Mouse (Mus musculus) midbrain, embryonic 16.5 days (tissue): ENCODE results near the gene Minos1. TPM values are rescaled to one million over a fixed set of nuclear protein-coding genes. Genes with fewer than 3 reads are reported as not detected.

ENCODE experiments used
- ATAC-seq: fragments of 200-750 bp; cut with Nextera tagmentation; 2 replicates; pipeline ENCODE4 v1.8.0; 2017; ENCODE audit warnings: moderate TSS enrichment
- H3K27ac ChIP-seq: fragments of 300-500 bp; sonication (generic); 2 replicates; pipeline ENCODE4 v1.5.1; 2014; ENCODE audit warnings: mild to moderate bottlenecking, low read length, mixed read lengths
- H3K27me3 ChIP-seq: fragments of 300-500 bp; sonication (generic); 2 replicates; pipeline ENCODE4 v1.6.1; 2014; ENCODE audit warnings: low read depth, low read length, mixed read lengths; ENCODE audit not compliant: control insufficient read depth, insufficient read depth
- H3K36me3 ChIP-seq: fragments of 300-500 bp; sonication (generic); 2 replicates; pipeline ENCODE4 v1.6.1; 2014; ENCODE audit warnings: mild to moderate bottlenecking, low read length, moderate library complexity, mixed read lengths; ENCODE audit not compliant: control insufficient read depth, insufficient read depth
- H3K4me1 ChIP-seq: fragments of 300-500 bp; sonication (generic); 2 replicates; pipeline ENCODE4 v1.6.1; 2014; ENCODE audit warnings: mild to moderate bottlenecking, low read length, mixed read lengths; ENCODE audit not compliant: control insufficient read depth, insufficient read depth
- H3K4me2 ChIP-seq: fragments of 300-500 bp; sonication (generic); 2 replicates; pipeline ENCODE4 v1.6.1; 2014; ENCODE audit warnings: mild to moderate bottlenecking, low read length, mixed read lengths
- H3K4me3 ChIP-seq: fragments of 300-500 bp; sonication (generic); 2 replicates; pipeline ENCODE4 v1.5.1; 2014; ENCODE audit warnings: low read depth, mild to moderate bottlenecking, low read length, moderate library complexity, mixed read lengths
- H3K9ac ChIP-seq: fragments of 300-500 bp; sonication (generic); 2 replicates; pipeline ENCODE4 v1.6.1; 2014; ENCODE audit warnings: low read depth, low read length, mixed read lengths
- H3K9me3 ChIP-seq: fragments of 300-500 bp; sonication (generic); replicated peaks from 2 replicates; pipeline ENCODE4 v1.6.1; 2014; ENCODE audit warnings: mild to moderate bottlenecking, low read length, mixed read lengths; ENCODE audit not compliant: control insufficient read depth, poor library complexity, severe bottlenecking
- WGBS: fragments of 180-500 bp; shearing (Covaris S2); extraction: QIAGEN DNeasy Blood & Tissue Kit; methylation state at CpG from one replicate; pipeline ENCODE4 v1.1.7; 2014; 5-methylcytosine and 5-hydroxymethylcytosine counted together
- polyA plus RNA-seq: library from polyadenylated mRNA; unstranded; fragments of >200 nt; fragmentation: Nextera tagmentation; extraction: Ambion mirVana; gene quantifications from 2 replicates; pipeline ENCODE4 v1.2.1, GENCODE M21; 2015

Minos1 gene
- polyA plus RNA-seq, 1 experiment from 2014 or later = 343 TPM

DNA sequence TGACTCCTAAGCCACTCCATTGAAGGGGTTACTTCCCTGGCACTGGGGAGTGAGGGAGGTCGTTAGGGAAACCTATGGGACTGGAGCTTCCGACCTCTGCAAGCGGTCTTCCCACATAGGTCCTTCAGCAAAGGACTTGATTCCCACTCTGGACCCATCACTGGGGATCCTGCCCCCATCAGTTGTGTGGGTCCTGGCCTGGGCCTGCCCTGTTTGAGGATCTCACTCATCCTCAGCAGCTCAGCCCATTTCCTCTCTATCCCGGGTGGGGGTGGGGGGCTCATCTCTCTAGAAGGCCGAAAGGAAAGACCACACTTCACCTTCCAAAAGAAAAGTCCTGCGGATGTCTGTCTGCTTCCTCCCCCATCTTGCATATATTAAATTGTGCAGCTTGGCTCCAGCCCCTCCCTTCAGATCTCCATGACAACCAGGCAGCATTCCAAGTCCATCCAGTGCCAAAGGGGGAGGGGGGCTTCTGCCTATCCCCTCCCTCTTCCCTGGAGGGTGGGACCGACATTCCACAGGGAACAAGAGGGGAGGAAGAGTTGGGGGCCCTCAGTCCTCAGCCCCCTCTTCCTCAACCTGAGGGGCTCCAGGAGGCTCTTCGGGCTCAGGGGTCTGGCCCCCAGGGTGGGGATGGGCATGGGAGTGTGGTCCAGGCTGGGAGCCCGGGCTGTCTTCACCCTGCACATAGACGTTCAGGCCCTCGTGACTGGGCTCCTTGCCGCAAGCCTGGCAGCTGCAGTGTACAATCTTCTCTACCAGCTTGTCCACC is 47.9 kb downstream of the Minos1 start:
- no peak overlapping the region for H3K4me3 ChIP-seq
- no peaks in the 10 kb centered on the region for H3K36me3 ChIP-seq
- peak overlapping the region; percentile 53 for H3K4me2 ChIP-seq
- H3K4me1 ChIP-seq = peaks cover 20% of the 10 kb centered on the region
- H3K9me3 ChIP-seq = no peaks in the 10 kb centered on the region
- WGBS = 21% methylated on average over 12 of the region's 12 CpGs
- no peaks in the 10 kb centered on the region for H3K27me3 ChIP-seq
- H3K9ac ChIP-seq = peak overlapping the region; percentile 49
- H3K27ac ChIP-seq = peak overlapping the region; percentile 43; the same call in 1 of the 2 replicates
- ATAC-seq = peak; percentile 71

DNA sequence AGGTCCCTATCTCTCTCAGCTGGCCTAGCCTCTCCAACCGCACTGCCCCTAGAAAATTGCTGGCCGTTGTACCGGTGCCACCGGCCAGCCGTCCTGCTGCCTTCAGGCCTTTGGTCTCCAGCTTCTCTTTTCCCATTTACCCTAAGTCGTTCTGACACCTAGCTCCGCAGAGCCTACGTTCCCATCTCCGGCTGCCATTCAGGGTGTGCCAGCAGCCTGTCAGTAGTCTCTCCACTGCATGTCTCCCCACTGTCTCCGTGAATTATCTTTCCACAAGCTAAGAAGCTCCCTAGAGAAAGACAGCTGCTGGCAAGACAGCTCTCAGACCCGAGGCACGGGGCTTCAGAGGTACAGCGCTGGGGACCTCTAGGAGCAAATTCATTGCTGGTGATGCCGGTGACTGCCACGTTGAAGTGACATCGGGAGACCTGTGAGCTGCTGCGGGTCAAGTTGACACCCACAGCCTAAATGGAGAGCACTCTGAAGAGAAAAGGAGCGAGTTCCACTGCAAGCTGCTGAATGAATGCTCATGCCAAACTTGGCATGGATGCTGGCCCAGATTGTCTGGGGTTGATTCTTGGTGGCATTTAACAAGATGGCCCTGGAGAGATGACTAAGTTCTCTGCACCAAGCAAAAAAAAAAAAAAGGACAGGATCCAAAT is 49.5 kb downstream of the Minos1 start:
- 61% methylated on average over 18 of the region's 18 CpGs for WGBS
- H3K9me3 ChIP-seq = no peaks in the 10 kb centered on the region
- peaks cover 20% of the 10 kb centered on the region for H3K4me1 ChIP-seq
- no peak overlapping the region for H3K4me2 ChIP-seq
- H3K9ac ChIP-seq = no peak overlapping the region
- peaks cover 12% of the 10 kb centered on the region for H3K27me3 ChIP-seq
- H3K36me3 ChIP-seq = no peaks in the 10 kb centered on the region
- no peak overlapping the region for H3K4me3 ChIP-seq
- ATAC-seq = no peak
- H3K27ac ChIP-seq = peak overlapping the region; percentile 30; the same call in 1 of the 2 replicates

DNA sequence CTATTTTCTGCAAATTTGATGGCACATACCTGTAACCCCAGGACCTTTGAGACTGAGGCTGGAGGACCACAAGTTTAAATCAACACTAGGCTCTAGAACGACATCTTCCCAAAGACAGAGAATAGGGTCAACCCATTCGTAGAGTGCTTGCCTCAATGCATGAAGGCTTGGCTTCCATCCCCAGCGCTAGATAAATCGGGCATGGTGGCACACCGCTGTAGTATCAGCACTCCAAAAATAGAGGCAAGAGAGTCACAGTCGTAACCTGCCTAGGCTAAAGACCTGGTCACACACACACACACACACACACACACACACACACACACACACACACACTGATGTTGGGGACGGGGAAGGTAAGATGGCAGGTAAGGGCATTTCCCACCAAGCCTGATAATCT is 50.7 kb downstream of the Minos1 start:
- Histone ChIP-seq H3K27me3 (peaks cover 22% of the 10 kb centered on the region), H3K4me3 (no peak overlapping the region), H3K4me2 (no peak overlapping the region), H3K9ac (no peak overlapping the region), H3K9me3 (no peaks in the 10 kb centered on the region), H3K4me1 (peaks cover 23% of the 10 kb centered on the region), H3K27ac (no peak overlapping the region), H3K36me3 (no peaks in the 10 kb centered on the region)
- ATAC-seq = no peak
- 94% methylated on average over 7 of the region's 7 CpGs for WGBS

DNA sequence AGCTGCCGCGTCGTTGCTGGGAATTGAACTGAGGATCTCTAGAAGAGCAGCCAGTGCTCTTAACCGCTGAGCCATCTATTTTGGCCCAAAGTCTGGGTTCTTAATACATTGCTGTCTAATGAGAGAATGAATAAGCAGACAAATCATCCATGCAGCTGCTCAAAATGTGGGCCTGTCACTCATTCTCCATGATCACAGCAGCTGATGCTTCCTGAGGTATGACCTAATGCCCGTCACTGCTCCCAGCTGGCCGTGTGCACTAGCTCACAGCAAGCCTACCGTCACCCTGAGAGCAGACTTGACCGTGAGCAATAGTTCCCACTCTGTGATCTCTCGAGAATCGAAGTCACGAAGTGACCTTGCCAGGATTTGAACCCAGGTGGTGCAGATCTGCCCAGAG is 51.5 kb downstream of the Minos1 start:
- Histone ChIP-seq H3K4me2 (no peak overlapping the region), H3K9me3 (no peaks in the 10 kb centered on the region), H3K9ac (no peak overlapping the region), H3K27me3 (peaks cover 28% of the 10 kb centered on the region), H3K36me3 (no peaks in the 10 kb centered on the region), H3K27ac (no peak overlapping the region), H3K4me3 (no peak overlapping the region), H3K4me1 (peaks cover 29% of the 10 kb centered on the region)
- 66% methylated on average over 11 of the region's 11 CpGs for WGBS
- no peak for ATAC-seq

DNA sequence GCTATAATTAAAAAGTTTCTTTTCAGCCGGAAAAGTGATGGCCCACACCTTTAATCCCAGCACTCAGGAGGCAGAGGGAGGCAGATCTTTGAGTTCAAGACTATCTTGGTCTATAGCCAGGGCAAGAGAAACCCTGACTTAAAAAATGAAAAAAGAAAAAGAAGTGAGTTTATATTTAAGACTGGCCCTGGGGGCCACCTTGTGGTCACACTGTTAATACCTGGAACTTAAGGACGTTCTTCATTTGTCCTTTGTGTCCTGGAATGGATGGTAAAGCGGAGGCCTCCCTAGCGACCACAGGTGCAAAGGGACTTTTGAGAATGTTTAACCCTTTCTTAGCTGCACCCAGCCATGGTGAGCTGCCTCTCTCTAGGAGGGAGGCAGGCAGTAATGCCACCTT is 52.2 kb downstream of the Minos1 start:
- Histone ChIP-seq H3K36me3 (no peaks in the 10 kb centered on the region), H3K27me3 (peaks cover 35% of the 10 kb centered on the region), H3K4me2 (no peak overlapping the region), H3K4me3 (no peak overlapping the region), H3K9me3 (no peaks in the 10 kb centered on the region), H3K9ac (no peak overlapping the region), H3K27ac (no peak overlapping the region), H3K4me1 (peaks cover 33% of the 10 kb centered on the region)
- no peak for ATAC-seq
- WGBS = 13% methylated on average over 4 of the region's 4 CpGs

DNA sequence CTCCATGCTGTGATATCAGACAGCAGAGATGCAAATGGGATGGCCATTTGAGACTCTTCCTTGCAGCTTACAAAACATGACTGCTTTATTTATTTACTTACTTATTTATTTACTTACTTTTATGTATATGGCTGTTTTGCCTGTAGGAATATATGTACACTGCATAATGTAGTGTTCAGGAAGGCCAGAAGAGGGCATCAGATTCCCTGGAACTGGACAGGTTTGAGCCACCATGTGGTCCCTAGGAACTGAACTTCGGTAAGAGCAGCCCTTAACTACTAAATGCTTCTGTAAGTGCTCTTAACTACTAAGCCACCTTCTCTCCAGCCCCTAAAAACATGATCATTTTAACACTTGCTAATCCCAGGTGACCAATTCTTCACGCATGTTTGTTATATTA is 52.6 kb downstream of the Minos1 start:
- Histone ChIP-seq H3K27me3 (peaks cover 39% of the 10 kb centered on the region), H3K4me2 (no peak overlapping the region), H3K36me3 (no peaks in the 10 kb centered on the region), H3K4me1 (peaks cover 30% of the 10 kb centered on the region), H3K4me3 (no peak overlapping the region), H3K27ac (no peak overlapping the region), H3K9ac (no peak overlapping the region), H3K9me3 (no peaks in the 10 kb centered on the region)
- no peak for ATAC-seq
- WGBS = 36% methylated on average over 2 of the region's 2 CpGs

DNA sequence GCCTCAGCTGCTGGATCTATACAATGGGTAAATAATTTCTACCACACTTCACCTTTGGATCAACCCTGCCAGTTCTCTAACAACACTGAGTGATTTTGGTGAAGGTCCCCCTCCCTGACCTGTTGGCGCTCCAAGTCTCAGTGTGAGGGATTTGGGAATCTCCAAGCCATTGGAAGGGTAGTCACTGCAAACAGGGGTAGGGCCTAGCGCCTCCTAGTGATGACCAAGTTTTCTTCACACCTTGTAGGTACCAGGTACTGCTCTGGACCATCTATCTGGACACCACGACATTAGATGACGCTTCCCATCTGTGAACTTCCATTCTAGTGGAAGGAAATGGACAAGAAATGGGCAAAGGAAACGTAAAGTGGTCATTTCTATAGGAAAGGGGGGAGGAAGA is 55.0 kb downstream of the Minos1 start:
- H3K9me3 ChIP-seq = no peaks in the 10 kb centered on the region
- 21% methylated on average over 5 of the region's 5 CpGs for WGBS
- H3K9ac ChIP-seq = no peak overlapping the region
- no peaks in the 10 kb centered on the region for H3K36me3 ChIP-seq
- H3K4me1 ChIP-seq = peaks cover 13% of the 10 kb centered on the region
- H3K4me3 ChIP-seq = peak overlapping the region; percentile 61
- H3K27me3 ChIP-seq = peaks cover 49% of the 10 kb centered on the region
- H3K27ac ChIP-seq = no peak overlapping the region
- H3K4me2 ChIP-seq = peak overlapping the region; percentile 89
- no peak for ATAC-seq

DNA sequence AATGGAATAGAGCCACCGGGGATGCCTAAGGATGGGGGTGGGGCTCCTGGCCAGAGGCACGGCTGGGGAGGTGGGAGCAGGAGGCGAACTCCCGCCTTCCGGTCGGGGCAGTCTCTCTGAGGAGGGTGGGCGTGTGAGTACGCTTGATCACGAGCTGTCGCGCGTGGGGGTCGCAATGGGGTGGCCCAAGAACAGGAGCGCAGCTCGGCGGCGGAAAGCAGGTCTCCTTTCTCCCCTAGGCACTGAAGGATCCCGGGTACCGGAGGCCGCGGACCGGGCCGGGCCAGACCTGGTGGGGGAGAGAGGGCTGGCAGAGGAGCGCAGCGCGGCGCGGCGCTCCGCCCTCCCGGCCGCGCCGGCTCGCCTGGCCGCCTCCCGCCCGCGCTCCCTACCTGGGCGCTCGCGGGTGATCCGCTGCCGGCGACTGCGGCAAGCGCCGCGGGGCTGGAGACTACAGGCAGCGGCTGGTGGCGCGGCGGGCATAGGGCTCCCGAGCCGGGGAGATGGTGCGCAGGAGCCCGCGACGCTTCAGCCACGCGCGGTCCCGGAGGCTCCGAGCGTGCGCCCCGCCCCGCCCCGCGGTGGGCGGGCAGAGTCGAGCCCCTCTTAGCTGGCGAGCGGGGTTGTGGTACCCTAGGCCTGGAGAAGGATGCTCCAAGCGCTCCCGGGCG is 55.7 kb downstream of the Minos1 start, which contains the start of gene Htr6:
TSS of gene Htr6 (minus strand) at position 530 of the 671 bp plus-strand sequence.
- no peaks in the 10 kb centered on the region for H3K36me3 ChIP-seq
- ATAC-seq = peak; percentile 66; the same call in 1 of the 2 replicates
- H3K9ac ChIP-seq = peak within 1 kb of the TSS; percentile 75
- peaks cover 13% of the 10 kb centered on the region for H3K4me1 ChIP-seq
- peak within 1 kb of the TSS; percentile 61 for H3K4me3 ChIP-seq
- under 1% methylated on average over 60 of the region's 77 CpGs for WGBS
- H3K27me3 ChIP-seq = peaks cover 49% of the 10 kb centered on the region
- H3K27ac ChIP-seq = no peak within 1 kb of the TSS
- no peaks in the 10 kb centered on the region for H3K9me3 ChIP-seq
- H3K4me2 ChIP-seq = peak within 1 kb of the TSS; percentile 89
